Comparison of ENCODE assay signal across 8 mouse cellular contexts in genomic region chr11:79729231-79730047, GRCm38 (mm10).
DNase-seq lines count a peak whose midpoint lies in the region; ATAC-seq and TF ChIP-seq lines count a peak whose summit lies in the region.

No protein-coding gene starts in this region.

- TF ChIP-seq POLR2A in cortical plate, adult 2 months (IDR thresholded peaks at IDR 0.05; ENCODE audit: extremely low read depth, insufficient read depth, low read length) = no peak

- H3K36me3 ChIP-seq in intestine, embryonic 15.5 days = peaks cover 7% of the 10 kb centered on the region; the same call in 1 of the 2 replicates
- H3K36me3 ChIP-seq in intestine, postnatal 0 days (ENCODE audit: control insufficient read depth, insufficient read depth) = peaks cover 4% of the 10 kb centered on the region; the same call in 1 of the 2 replicates
- no peaks in the 10 kb centered on the region for H3K36me3 ChIP-seq in heart, embryonic 12.5 days

- H3K4me1 ChIP-seq in intestine, embryonic 15.5 days (replicated peaks) = no peaks in the 10 kb centered on the region
- no peaks in the 10 kb centered on the region for H3K4me1 ChIP-seq in intestine, postnatal 0 days (replicated peaks; ENCODE audit: control insufficient read depth, insufficient read depth, low read length)
- H3K4me1 ChIP-seq in cortical plate, adult 2 months (ENCODE audit: control insufficient read depth, insufficient read depth, low read length) = no peaks in the 10 kb centered on the region
- H3K4me1 ChIP-seq in heart, embryonic 12.5 days (replicated peaks) = peaks cover 10% of the 10 kb centered on the region

- DNase-seq in kidney, postnatal 25 days = peak; percentile 74 to 91
- peak; percentile 80 to 91 for DNase-seq in lung, postnatal 4 days
- DNase-seq in embryo, embryonic 10 days (ENCODE audit: low spot score) = no peak

- H3K4me3 ChIP-seq in intestine, embryonic 15.5 days (replicated peaks) = no peak overlapping the region
- no peak overlapping the region for H3K4me3 ChIP-seq in intestine, postnatal 0 days (ENCODE audit: low read depth, low read length)
- no peak overlapping the region for H3K4me3 ChIP-seq in cortical plate, adult 2 months (ENCODE audit: insufficient read depth, low read length)
- H3K4me3 ChIP-seq in heart, embryonic 12.5 days = no peak overlapping the region

- no peak for ATAC-seq in intestine, embryonic 15.5 days
- no peak for ATAC-seq in intestine, postnatal 0 days
- 0 out of 2 replicates have a peak, but pooled peaks have one; percentile 25 for ATAC-seq in heart, embryonic 12.5 days (ENCODE audit: insufficient number of reproducible peaks, low FRiP score)
- no peak for ATAC-seq in megakaryocyte progenitor cell, adult 5-6 weeks (replicated peaks; ENCODE audit: poor library complexity)

- H3K4me2 ChIP-seq in intestine, embryonic 15.5 days (replicated peaks) = no peak overlapping the region
- H3K4me2 ChIP-seq in intestine, postnatal 0 days (replicated peaks; ENCODE audit: low read depth) = no peak overlapping the region
- no peak overlapping the region for H3K4me2 ChIP-seq in heart, embryonic 12.5 days

- H3K9me3 ChIP-seq in intestine, embryonic 15.5 days = no peaks in the 10 kb centered on the region
- no peaks in the 10 kb centered on the region for H3K9me3 ChIP-seq in intestine, postnatal 0 days (ENCODE audit: control insufficient read depth)
- no peaks in the 10 kb centered on the region; the same call in 1 of the 2 replicates for H3K9me3 ChIP-seq in heart, embryonic 12.5 days (replicated peaks)

- 79% methylated on average over 13 of the region's 13 CpGs for WGBS in intestine, embryonic 15.5 days
- WGBS in intestine, postnatal 0 days = 64% methylated on average over 13 of the region's 13 CpGs
- 75% methylated on average over 13 of the region's 13 CpGs for WGBS in heart, embryonic 12.5 days

- H3K27me3 ChIP-seq in intestine, embryonic 15.5 days (replicated peaks) = no peaks in the 10 kb centered on the region
- no peaks in the 10 kb centered on the region for H3K27me3 ChIP-seq in intestine, postnatal 0 days (replicated peaks; ENCODE audit: control insufficient read depth, insufficient read depth, low read length)
- H3K27me3 ChIP-seq in heart, embryonic 12.5 days (replicated peaks) = no peaks in the 10 kb centered on the region

- no peak for TF ChIP-seq CTCF in intestine, postnatal 0 days (IDR thresholded peaks at IDR 0.05; ENCODE audit: low read depth)
- no peak for TF ChIP-seq CTCF in cortical plate, adult 2 months (IDR thresholded peaks at IDR 0.05; ENCODE audit: extremely low read depth, insufficient read depth, low read length)

- H3K9ac ChIP-seq in intestine, embryonic 15.5 days = no peak overlapping the region
- H3K9ac ChIP-seq in intestine, postnatal 0 days (ENCODE audit: low read depth, low read length) = no peak overlapping the region
- H3K9ac ChIP-seq in heart, embryonic 12.5 days = no peak overlapping the region

- 0 out of 2 replicates have a peak overlapping the region, but pooled peaks have one; percentile 22 for H3K27ac ChIP-seq in intestine, embryonic 15.5 days
- H3K27ac ChIP-seq in intestine, postnatal 0 days (ENCODE audit: low read depth, low read length) = no peak overlapping the region
- H3K27ac ChIP-seq in cortical plate, adult 2 months (ENCODE audit: insufficient read depth, low read length) = 0 out of 2 replicates have a peak overlapping the region, but pooled peaks have one; percentile 55
- H3K27ac ChIP-seq in heart, embryonic 12.5 days (ENCODE audit: poor library complexity, severe bottlenecking) = peak overlapping the region; percentile 0; the same call in 1 of the 2 replicates
